Comparison of ENCODE assay signal across 19 mouse cellular contexts in the genomic region with DNA sequence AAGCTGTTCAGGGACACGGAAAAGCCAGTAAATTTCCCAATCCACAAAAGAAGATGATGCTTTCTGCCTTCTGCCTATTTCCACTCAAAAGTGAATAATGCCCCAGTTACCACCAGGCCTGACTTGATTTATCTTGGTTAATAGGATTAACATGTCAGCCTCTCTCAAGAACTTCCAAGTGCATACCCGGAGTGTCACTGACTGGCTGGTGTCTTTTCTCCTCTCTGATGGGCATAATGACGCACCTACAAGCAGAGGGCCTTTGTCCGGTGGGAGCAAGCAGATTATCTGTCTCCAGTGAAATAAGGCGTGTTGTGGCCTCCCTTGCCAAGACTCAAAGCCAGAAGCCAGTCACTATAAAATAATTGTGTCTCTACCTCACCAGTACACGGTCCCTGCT.
"Had no signal": no experiment of that assay in that cellular context is flagged by ENCODE, and none has a peak within 500 bp of the region (broad histone marks: within the 10 kb centered on the region; RNA-seq: fewer than 3 reads in every experiment).

No protein-coding gene starts in this region.

- H3K27ac ChIP-seq: liver, embryonic 13.5 days; liver, embryonic 15.5 days; lung, embryonic 15.5 days; macrophage; midbrain, embryonic 12.5 days; midbrain, embryonic 15.5 days; neural tube, embryonic 12.5 days; stomach, embryonic 15.5 days; stomach, postnatal 0 days had no signal

- H3K9ac ChIP-seq: liver, embryonic 13.5 days; liver, embryonic 15.5 days; liver, postnatal 0 days; lung, embryonic 15.5 days; midbrain, embryonic 12.5 days; midbrain, embryonic 15.5 days; neural tube, embryonic 12.5 days; stomach, embryonic 15.5 days had no signal

- ATAC-seq: liver, postnatal 0 days; lung, postnatal 0 days; midbrain, embryonic 15.5 days had no signal

- H3K4me2 ChIP-seq: liver, embryonic 13.5 days; liver, embryonic 15.5 days; lung, embryonic 15.5 days; midbrain, embryonic 12.5 days; midbrain, embryonic 15.5 days; neural tube, embryonic 12.5 days; stomach, embryonic 15.5 days had no signal

- H3K9me3 ChIP-seq: liver, embryonic 13.5 days; liver, embryonic 15.5 days; lung, embryonic 15.5 days; midbrain, embryonic 12.5 days; midbrain, embryonic 15.5 days; neural tube, embryonic 12.5 days; stomach, embryonic 15.5 days had no signal

- DNase-seq: liver, embryonic 13.5 days; liver, postnatal 0 days; lung, adult 2 months; lung, postnatal 14 days; lung, postnatal 36 days; right cerebral cortex, postnatal 14 days; thymus, adult 2 months; thymus, postnatal 25 days; thymus, postnatal 4 days had no signal

- H3K4me3 ChIP-seq: liver, embryonic 13.5 days; liver, embryonic 15.5 days; lung, embryonic 15.5 days; megakaryocyte, embryonic 14.5 days; midbrain, embryonic 12.5 days; midbrain, embryonic 15.5 days; neural tube, embryonic 12.5 days; stomach, embryonic 15.5 days had no signal

- H3K4me1 ChIP-seq: liver, embryonic 13.5 days; liver, embryonic 15.5 days; megakaryocyte, embryonic 14.5 days had no signal

- H3K36me3 ChIP-seq: liver, embryonic 13.5 days; liver, embryonic 15.5 days; lung, embryonic 15.5 days; midbrain, embryonic 12.5 days; midbrain, embryonic 15.5 days; neural tube, embryonic 12.5 days; stomach, embryonic 15.5 days had no signal
